Mouse (Mus musculus): ENCODE results near the gene Clmp. TPM values are rescaled to one million over a fixed set of nuclear protein-coding genes. Genes with fewer than 3 reads are reported as not detected.

The Clmp gene
- polyA plus RNA-seq, 1 experiment from 2014 or later: 1.7 TPM

GRCm38 (mm10) chr9:40652757-40653156, 33.0 kb upstream of the Clmp start:
- H3K27ac ChIP-seq: no peak overlapping the region

GRCm38 (mm10) chr9:40666190-40666803, 19.5 kb upstream of the Clmp start:
- Histone ChIP-seq H3K9me3 (replicated peaks) (no peaks in the 10 kb centered on the region), H3K36me3 (no peaks in the 10 kb centered on the region), H3K4me2 (no peak overlapping the region), H3K9ac (no peak overlapping the region), H3K27me3 (no peaks in the 10 kb centered on the region), H3K4me3 (replicated peaks) (no peak overlapping the region), H3K27ac (no peak overlapping the region), H3K4me1 (replicated peaks) (no peaks in the 10 kb centered on the region)
- no peak for ATAC-seq (ENCODE audit: low read depth)
- 54% methylated on average over 9 of the region's 9 CpGs for WGBS (ENCODE audit: insufficient replicate concordance)
- no peak for DNase-seq

More at GRCm38 (mm10) chr9:40652757-40653156, 33.0 kb upstream of the Clmp start:
- Histone ChIP-seq H3K36me3 (no peaks in the 10 kb centered on the region), H3K9ac (no peak overlapping the region), H3K9me3 (replicated peaks) (no peaks in the 10 kb centered on the region), H3K4me1 (replicated peaks) (no peaks in the 10 kb centered on the region), H3K27me3 (no peaks in the 10 kb centered on the region), H3K4me3 (replicated peaks) (no peak overlapping the region), H3K4me2 (no peak overlapping the region)
- no peak for DNase-seq
- ATAC-seq (ENCODE audit: low read depth): no peak
- WGBS (ENCODE audit: insufficient replicate concordance): 17% methylated on average over 9 of the region's 9 CpGs

DNA sequence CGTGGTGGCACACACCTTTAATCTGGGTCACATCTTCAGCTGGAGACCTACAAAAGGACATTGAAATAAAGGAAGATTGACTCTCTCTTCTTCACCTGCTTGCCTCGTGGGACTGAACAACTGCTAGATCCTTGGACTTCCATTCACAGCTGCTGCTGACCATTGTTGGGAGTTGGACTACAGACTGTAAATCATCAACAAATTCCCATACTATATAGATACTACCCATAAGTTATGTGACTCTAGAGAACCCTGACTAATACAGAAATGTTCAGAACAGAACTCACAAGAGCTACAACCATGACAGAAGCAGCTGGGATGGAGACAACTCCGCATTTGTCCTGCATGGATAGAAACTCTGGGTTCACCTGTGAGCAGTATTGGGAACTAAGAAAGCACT, 15.4 kb upstream of the Clmp start, which contains the start of gene Gm21915:
TSS of gene Gm21915 (plus strand) at position 301 of the 400 bp plus-strand sequence.
- Histone ChIP-seq H3K36me3 (no peaks in the 10 kb centered on the region), H3K27me3 (no peaks in the 10 kb centered on the region), H3K4me2 (no peak within 1 kb of the TSS), H3K4me3 (replicated peaks) (no peak within 1 kb of the TSS), H3K9ac (no peak within 1 kb of the TSS), H3K27ac (no peak within 1 kb of the TSS), H3K9me3 (replicated peaks) (no peaks in the 10 kb centered on the region), H3K4me1 (replicated peaks) (no peaks in the 10 kb centered on the region)
- WGBS (ENCODE audit: insufficient replicate concordance): 56% methylated on average over 3 of the region's 3 CpGs
- ATAC-seq (ENCODE audit: low read depth) (no peak), DNase-seq (no peak)

DNA sequence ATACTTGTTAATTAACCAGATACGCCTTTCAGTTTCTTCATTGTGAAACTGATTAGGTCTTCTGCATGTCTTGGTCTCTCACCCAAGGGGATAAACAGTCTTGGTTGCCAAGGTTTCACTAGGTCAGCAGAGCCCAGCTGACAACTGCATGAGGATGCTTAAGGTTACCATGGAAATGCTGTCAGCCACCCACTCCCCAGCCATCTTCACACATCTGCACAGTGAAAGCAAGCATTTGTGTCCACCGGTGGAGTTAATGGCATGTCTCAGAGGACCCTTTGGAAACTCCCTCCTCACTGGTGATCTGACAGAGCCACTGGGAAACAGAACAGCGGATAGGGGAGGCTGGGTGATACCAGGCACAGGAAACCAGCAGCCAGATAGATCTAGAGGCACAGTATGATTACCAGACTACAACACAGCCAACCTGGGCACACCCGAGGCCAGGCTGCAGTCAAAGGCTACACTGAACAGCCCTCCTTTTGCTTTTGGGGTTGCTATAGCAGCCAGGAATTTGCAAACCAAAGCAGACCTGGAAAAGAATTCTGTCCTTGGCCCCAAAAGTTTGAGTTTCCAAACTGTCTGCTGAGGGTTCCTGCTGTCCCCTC, 14.3 kb upstream of the Clmp start:
- no peak for ATAC-seq (ENCODE audit: low read depth)
- H3K4me2 ChIP-seq: no peak overlapping the region
- H3K4me1 ChIP-seq (replicated peaks): no peaks in the 10 kb centered on the region
- DNase-seq: no peak
- no peaks in the 10 kb centered on the region for H3K9me3 ChIP-seq (replicated peaks)
- H3K4me3 ChIP-seq (replicated peaks): no peak overlapping the region
- no peaks in the 10 kb centered on the region for H3K27me3 ChIP-seq
- 41% methylated on average over 4 of the region's 4 CpGs for WGBS (ENCODE audit: insufficient replicate concordance)
- no peak overlapping the region for H3K9ac ChIP-seq
- no peak overlapping the region for H3K27ac ChIP-seq
- no peaks in the 10 kb centered on the region for H3K36me3 ChIP-seq

DNA sequence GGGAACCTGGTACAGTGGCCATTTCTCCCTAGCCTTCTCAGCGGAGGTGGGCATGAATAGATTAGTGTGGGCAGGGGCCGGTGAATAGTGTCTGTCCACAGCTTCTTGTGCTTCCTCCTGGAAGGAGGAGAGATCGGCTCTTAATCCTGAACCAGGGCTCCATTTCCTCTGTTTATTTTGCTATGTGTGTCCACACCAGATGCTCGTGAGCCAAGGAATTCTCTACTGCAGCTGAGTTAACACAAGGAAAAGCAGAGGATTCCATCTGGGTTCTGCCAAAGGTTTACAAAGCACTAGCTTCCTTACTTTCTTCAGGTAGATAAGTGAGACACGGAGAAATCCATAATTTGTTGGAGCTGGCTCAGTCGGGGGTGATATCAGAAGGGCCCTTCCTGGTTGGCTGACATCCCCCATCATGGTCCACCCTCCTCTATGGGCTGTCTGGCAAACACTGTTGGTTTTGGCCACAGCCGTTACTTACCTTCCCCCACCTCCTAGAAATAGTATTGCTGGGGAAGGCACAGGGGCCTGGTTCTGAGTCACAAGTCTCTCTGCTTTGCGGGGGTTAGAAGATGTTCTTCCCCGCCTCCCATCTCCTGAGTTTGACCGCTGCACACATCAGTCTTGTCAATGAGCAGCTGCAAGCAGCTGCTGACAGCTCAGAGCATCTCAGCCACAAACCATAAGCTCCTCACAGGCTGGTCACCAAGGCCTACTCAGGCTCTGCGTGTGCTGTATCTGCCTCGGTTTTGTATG, 10.4 kb upstream of the Clmp start:
- H3K9me3 ChIP-seq (replicated peaks): no peaks in the 10 kb centered on the region
- ATAC-seq (ENCODE audit: low read depth): no peak
- no peak for DNase-seq
- no peak overlapping the region for H3K27ac ChIP-seq
- WGBS (ENCODE audit: insufficient replicate concordance): 57% methylated on average over 12 of the region's 12 CpGs
- H3K4me1 ChIP-seq (replicated peaks): no peaks in the 10 kb centered on the region
- no peak overlapping the region for H3K4me2 ChIP-seq
- H3K9ac ChIP-seq: no peak overlapping the region
- no peak overlapping the region for H3K4me3 ChIP-seq (replicated peaks)
- no peaks in the 10 kb centered on the region for H3K27me3 ChIP-seq
- no peaks in the 10 kb centered on the region for H3K36me3 ChIP-seq

DNA sequence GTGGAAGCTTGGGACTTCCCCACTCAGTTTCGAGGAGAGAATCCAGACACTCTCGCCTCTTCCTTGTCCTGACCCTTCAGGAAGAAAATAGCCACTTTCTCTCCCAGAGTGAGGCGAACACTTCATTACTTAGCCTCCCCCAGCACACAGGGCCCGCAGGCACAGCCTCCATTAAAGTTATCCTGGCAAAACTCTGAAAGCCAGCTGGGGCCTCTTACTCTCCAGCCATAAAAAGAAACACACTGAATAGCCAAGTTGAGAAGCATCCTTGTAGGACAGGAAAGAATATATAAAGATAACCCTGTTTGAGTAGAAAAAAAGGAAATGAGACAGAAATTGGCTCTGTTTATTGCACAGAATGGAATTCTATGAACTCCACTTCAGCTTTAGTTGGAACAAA, 7.1 kb upstream of the Clmp start:
- Histone ChIP-seq H3K27me3 (no peaks in the 10 kb centered on the region; the same call in 1 of the 2 replicates), H3K9me3 (replicated peaks) (no peaks in the 10 kb centered on the region), H3K4me2 (no peak overlapping the region), H3K36me3 (no peaks in the 10 kb centered on the region), H3K27ac (no peak overlapping the region), H3K9ac (no peak overlapping the region), H3K4me1 (replicated peaks) (no peaks in the 10 kb centered on the region), H3K4me3 (replicated peaks) (no peak overlapping the region)
- 50% methylated on average over 4 of the region's 4 CpGs for WGBS (ENCODE audit: insufficient replicate concordance)
- ATAC-seq (ENCODE audit: low read depth) (no peak), DNase-seq (no peak)

DNA sequence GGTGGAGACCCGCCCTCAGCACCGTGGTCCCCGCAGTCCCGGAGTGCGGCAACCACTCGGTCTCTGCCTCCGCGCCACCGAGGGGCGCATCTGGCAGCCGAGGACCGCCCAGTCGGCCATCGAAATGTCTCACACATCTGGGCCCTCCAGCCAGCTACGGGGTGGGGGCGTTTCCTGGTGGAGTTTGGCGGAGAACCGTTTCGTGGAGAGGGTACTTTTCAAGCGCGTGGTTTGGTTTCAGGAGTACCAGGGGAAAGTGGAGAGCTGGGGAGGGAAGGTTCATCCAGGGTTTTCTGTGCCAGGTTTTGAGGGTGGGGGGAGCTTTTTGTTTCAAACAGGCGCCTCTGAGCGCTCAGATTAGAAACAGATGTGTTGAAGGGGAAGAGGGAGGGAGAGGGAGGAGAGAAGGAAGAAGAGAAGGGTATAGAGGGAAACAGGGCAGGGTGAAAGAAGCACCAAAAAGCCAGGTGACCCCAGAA, 698 bp downstream of the Clmp start:
- H3K4me2 ChIP-seq: peak overlapping the region; percentile 63
- no peak for DNase-seq
- no peak for ATAC-seq (ENCODE audit: low read depth)
- no peak overlapping the region for H3K27ac ChIP-seq
- under 1% methylated on average over 23 of the region's 23 CpGs for WGBS (ENCODE audit: insufficient replicate concordance)
- peaks cover 38% of the 10 kb centered on the region for H3K27me3 ChIP-seq
- no peaks in the 10 kb centered on the region for H3K9me3 ChIP-seq (replicated peaks)
- H3K9ac ChIP-seq: peak overlapping the region; percentile 43; the same call in 1 of the 2 replicates
- peak overlapping the region; percentile 51 for H3K4me3 ChIP-seq (replicated peaks)
- no peaks in the 10 kb centered on the region for H3K4me1 ChIP-seq (replicated peaks)
- H3K36me3 ChIP-seq: no peaks in the 10 kb centered on the region

GRCm38 (mm10) chr9:40687053-40687452, 1.3 kb downstream of the Clmp start:
- Histone ChIP-seq H3K36me3 (no peaks in the 10 kb centered on the region), H3K9me3 (replicated peaks) (no peaks in the 10 kb centered on the region), H3K27me3 (peaks cover 38% of the 10 kb centered on the region), H3K4me1 (replicated peaks) (no peaks in the 10 kb centered on the region), H3K27ac (no peak overlapping the region), H3K4me2 (peak overlapping the region; percentile 63; the same call in 1 of the 2 replicates), H3K4me3 (replicated peaks) (peak overlapping the region; percentile 51), H3K9ac (no peak overlapping the region)
- DNase-seq (no peak), ATAC-seq (ENCODE audit: low read depth) (no peak)
- 40% methylated on average over 5 of the region's 5 CpGs for WGBS (ENCODE audit: insufficient replicate concordance)

DNA sequence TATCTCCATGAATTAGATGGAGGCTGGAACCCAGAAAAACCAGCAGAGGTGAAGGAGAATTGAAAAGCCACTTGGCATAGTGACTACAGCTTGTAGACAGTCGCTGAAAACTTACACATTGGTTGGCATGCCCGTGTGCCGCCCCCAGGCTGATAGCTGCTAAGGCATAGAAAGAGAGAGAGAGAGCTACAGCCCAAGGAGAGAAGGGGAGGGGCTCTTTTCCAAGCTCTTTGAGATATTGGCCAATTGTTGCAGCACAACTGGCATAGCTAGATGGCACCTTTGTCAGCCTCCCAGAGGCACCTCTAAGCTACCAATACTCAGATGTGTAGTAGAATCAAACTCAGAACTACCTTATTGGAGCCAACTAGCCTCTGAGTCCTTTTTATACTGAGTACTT, 1.8 kb downstream of the Clmp start:
- H3K27ac ChIP-seq: no peak overlapping the region
- ATAC-seq (ENCODE audit: low read depth) (no peak), DNase-seq (no peak)
- no peak overlapping the region for H3K4me3 ChIP-seq (replicated peaks)
- no peak overlapping the region for H3K9ac ChIP-seq
- 0 out of 2 replicates have a peak overlapping the region, but pooled peaks have one; percentile 63 for H3K4me2 ChIP-seq
- peaks cover 38% of the 10 kb centered on the region for H3K27me3 ChIP-seq
- 50% methylated on average over 3 of the region's 3 CpGs for WGBS (ENCODE audit: insufficient replicate concordance)
- no peaks in the 10 kb centered on the region for H3K4me1 ChIP-seq (replicated peaks)
- H3K9me3 ChIP-seq (replicated peaks): no peaks in the 10 kb centered on the region
- no peaks in the 10 kb centered on the region for H3K36me3 ChIP-seq

DNA sequence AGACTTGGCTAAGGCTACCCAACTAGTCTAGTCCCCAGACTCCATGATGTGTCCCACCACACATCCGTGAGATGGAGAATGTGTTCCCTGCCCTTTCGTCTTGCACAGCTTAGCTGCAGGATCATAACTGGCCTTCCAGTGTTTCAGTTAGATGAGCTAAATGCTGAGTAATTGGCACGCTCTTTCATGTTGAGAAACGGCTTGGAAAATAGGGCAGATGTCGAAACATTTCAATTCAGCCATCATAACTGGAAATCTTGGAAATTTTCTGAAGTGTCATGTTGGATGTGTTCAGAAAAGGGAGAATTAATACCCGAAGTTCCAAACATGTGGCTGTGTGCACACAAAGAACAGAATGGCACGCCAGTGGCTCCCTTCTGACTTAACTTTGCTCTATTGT, 4.7 kb downstream of the Clmp start:
- H3K9ac ChIP-seq: no peak overlapping the region
- H3K27ac ChIP-seq: no peak overlapping the region
- 58% methylated on average over 7 of the region's 7 CpGs for whole genome bisulfite sequencing (ENCODE audit: insufficient replicate concordance)
- H3K4me1 ChIP-seq (replicated peaks): no peaks in the 10 kb centered on the region
- peaks cover 24% of the 10 kb centered on the region for H3K27me3 ChIP-seq
- no peak overlapping the region for H3K4me2 ChIP-seq
- no peaks in the 10 kb centered on the region for H3K36me3 ChIP-seq
- H3K9me3 ChIP-seq (replicated peaks): no peaks in the 10 kb centered on the region
- no peak overlapping the region for H3K4me3 ChIP-seq (replicated peaks)
- ATAC-seq (ENCODE audit: low read depth) (no peak), DNase-seq (no peak)

DNA sequence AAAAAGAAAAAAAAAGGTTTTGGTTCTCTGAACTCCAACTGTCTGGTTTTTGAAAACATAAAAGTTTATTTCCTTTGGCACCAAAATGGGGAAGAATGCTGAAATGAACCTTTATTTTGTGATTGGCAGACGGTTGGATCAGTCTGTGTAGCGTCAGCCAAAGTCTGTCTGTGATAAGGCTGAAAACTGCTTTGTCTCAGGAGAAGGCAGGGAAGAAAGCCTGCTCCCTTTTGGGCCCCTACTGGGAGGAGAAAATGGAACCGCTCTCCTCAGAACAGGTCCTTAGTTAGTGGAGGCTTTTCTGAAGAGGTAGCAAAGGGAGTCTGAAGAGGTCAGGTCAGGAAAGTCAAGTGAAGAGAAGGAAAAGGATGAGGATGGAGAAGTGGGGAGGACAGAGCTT, 7.3 kb downstream of the Clmp start:
- Histone ChIP-seq H3K9me3 (replicated peaks) (no peaks in the 10 kb centered on the region), H3K27ac (no peak overlapping the region), H3K4me3 (replicated peaks) (no peak overlapping the region), H3K27me3 (no peaks in the 10 kb centered on the region), H3K36me3 (no peaks in the 10 kb centered on the region), H3K9ac (no peak overlapping the region), H3K4me2 (no peak overlapping the region), H3K4me1 (replicated peaks) (no peaks in the 10 kb centered on the region)
- 46% methylated on average over 3 of the region's 3 CpGs for WGBS (ENCODE audit: insufficient replicate concordance)
- no peak for ATAC-seq (ENCODE audit: low read depth)
- DNase-seq: no peak

All from liver, embryonic 13.5 days (tissue).